Mouse (Mus musculus): ENCODE data around the gene Gpatch2.

GRCm38 (mm10) chr1:187285735-187286134 lies 70.4 kb downstream of the Gpatch2 start:
- TF ChIP-seq POLR2A (IDR thresholded peaks at IDR 0.05; ENCODE audit: borderline replicate concordance, extremely low read depth, low read depth, low read length) (no peak), CTCF (IDR thresholded peaks at IDR 0.05; ENCODE audit: insufficient read depth, low read length) (no peak)

All from lung, adult 2 months (tissue).